Mouse (Mus musculus) embryonic fibroblast, embryonic 13.5 days (primary cell): Measurements from ENCODE around the gene Olfr706.

ENCODE experiments used
- CTCF ChIP-seq: IDR thresholded peaks from 2 replicates; pipeline ENCODE4 v1.5.1; 2011; ENCODE audit warnings: mild to moderate bottlenecking, control low read depth, low read length, moderate library complexity, borderline replicate concordance; ENCODE audit not compliant: insufficient read depth
- POLR2A ChIP-seq: IDR thresholded peaks from 2 replicates; pipeline ENCODE4 v1.6.1; 2011; ENCODE audit warnings: low read depth, mild to moderate bottlenecking, control low read depth, low read length, moderate library complexity

- TF ChIP-seq CTCF = no peak
- no peak for TF ChIP-seq POLR2A
Measured at GRCm38 (mm10) chr7:106862885-106863284, 25.1 kb downstream of the Olfr706 start, which contains the start of gene Olfr704.
